Mouse (Mus musculus) cerebellum, adult 9-10 months (tissue): ENCODE results near the gene Nudt17.
"Not testable (repeated sequence)": the region's sequence is repeated elsewhere in the genome, so short reads cannot be mapped to it uniquely, and the experiment has no call there.

Source experiments
- DNase-seq: peaks from one replicate; pipeline ENCODE4 v3.0.0; 2022

The Nudt17 gene

GRCm38 (mm10) chr3:96669727-96670468 is 38.5 kb downstream of the Nudt17 start, which contains the start of gene Ankrd35:
Gene Ankrd35 (plus strand): TSS chr3:96670131.
- peak; percentile 86 for DNase-seq

- DNase-seq: no peak
Observed at GRCm38 (mm10) chr3:96668424-96669067, 39.8 kb downstream of the Nudt17 start.

- DNase-seq: no peak
Observed at GRCm38 (mm10) chr3:96667316-96667715, 41.0 kb downstream of the Nudt17 start.

GRCm38 (mm10) chr3:96666916-96667315 is 41.4 kb downstream of the Nudt17 start:
- DNase-seq: no peak

GRCm38 (mm10) chr3:96665732-96666363 is 42.5 kb downstream of the Nudt17 start:
- not testable (repeated sequence) for DNase-seq

GRCm38 (mm10) chr3:96663432-96664239 is 44.7 kb downstream of the Nudt17 start:
- DNase-seq: peak; percentile 92

GRCm38 (mm10) chr3:96662731-96663316 is 45.5 kb downstream of the Nudt17 start:
- DNase-seq: no peak

GRCm38 (mm10) chr3:96660901-96661300 is 47.5 kb downstream of the Nudt17 start:
- no peak for DNase-seq
